Mouse (Mus musculus) right cerebral cortex, postnatal 36 days (tissue): ENCODE results near the gene Cd180.

ENCODE experiments used
- DNase-seq, 2 experiments: peaks; one replicate each; pipeline ENCODE4 v3.0.0; 2022; ENCODE audit warnings: low spot score in 2 of 2, mixed read lengths in 1 of 2

The Cd180 gene

GRCm38 (mm10) chr13:102778859-102779258 is 85.5 kb downstream of the Cd180 start:
- no peak for DNase-seq

GRCm38 (mm10) chr13:102779275-102779674 is 85.9 kb downstream of the Cd180 start:
- DNase-seq, result no peak

DNA sequence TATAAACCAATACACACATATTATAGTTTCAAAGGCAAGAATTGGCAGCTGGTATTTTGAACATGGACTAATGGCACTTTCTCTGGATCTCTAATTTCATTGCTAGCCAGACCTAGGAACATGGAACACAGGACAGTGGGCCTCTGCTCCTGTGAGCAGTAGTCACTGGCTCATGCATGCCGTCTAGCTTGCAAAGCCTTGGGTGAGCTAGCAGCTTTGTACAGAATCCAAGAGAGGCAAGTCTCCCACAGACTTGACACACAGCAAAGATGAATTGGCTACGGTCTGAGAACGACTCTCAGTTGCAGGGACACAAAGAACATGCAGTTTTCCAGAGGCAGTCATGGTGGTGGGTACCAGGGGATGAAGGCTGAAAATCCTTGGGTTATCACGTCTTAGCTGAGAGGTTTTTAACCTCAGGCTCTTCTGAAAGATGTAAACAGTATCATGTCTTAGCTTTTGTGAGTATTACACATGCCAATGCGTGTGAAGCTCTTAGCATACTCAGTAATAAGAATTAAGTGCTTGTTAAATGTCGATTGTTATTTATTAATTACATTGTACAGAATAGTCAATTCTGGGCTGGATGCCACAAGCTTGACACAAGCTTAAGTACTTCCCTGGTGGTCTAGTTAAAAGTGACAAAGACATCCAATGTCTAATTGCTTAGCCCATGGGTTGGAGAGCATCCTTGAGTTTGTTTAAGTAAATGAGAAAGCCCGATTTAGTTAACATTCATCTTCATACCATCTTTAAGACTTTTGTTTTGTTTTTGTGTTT is 90.4 kb downstream of the Cd180 start:
- DNase-seq, result no peak

- DNase-seq, result no peak
Observed at GRCm38 (mm10) chr13:102786666-102787230, 93.4 kb downstream of the Cd180 start.
